Mouse (Mus musculus) stomach, postnatal 0 days (tissue): Measurements from ENCODE around the gene Sox18.

Experiments used
- CTCF ChIP-seq: IDR thresholded peaks from 2 replicates; pipeline ENCODE4 v1.5.1; 2016; ENCODE audit warnings: antibody characterized with exemption, low read depth, mild to moderate bottlenecking, moderate library complexity
- EP300 ChIP-seq: optimal IDR thresholded peaks from 2 replicates; pipeline ENCODE3; 2016; ENCODE audit warnings: antibody characterized with exemption

- no peak for TF ChIP-seq CTCF
- no peak for TF ChIP-seq EP300
Measured at GRCm38 (mm10) chr2:181677096-181677754, 5.8 kb upstream of the Sox18 start.
